Mouse (Mus musculus) 416B (cell line): ENCODE data around the gene Glis3.

ENCODE experiments used
- DNase-seq: peaks from one replicate; pipeline ENCODE4 v3.0.0; 2011; ENCODE audit warnings: low read depth

The Glis3 gene

DNA sequence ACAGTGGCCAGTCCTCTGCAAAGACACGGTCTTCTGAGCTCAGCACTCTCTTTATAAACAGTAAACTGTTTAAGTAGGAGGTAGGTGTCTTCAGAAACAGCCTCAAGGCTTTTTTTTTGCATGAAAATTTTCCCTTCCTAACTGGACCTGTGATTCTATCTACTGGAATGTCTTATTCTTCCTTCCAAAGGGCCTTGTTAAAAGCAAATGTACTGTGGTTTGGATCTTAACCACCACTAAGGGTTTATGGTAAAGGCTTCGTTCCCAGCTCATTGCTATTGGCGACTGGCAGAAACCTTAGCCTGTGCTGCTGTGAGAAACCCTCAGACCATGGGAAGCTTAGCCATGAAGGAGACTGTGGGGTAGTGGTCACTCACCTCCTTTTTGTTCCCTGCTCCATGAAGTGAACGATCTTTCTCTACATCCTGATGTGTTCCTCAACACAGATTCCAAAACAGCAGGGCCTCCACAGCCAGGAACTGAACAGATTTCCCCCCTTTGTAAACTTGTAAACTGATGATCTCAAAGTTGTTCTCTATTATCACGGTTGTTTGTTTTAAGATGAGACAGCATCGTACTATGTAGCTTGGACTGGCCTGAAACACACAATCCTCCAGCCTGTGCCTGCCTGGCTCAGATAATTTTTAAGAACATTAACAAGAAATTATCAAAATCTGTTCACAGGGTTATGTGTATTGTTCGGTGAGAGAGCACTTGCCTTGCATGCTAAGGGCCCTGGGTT is 88.0 kb downstream of the Glis3 start:
- no peak for DNase-seq

DNA sequence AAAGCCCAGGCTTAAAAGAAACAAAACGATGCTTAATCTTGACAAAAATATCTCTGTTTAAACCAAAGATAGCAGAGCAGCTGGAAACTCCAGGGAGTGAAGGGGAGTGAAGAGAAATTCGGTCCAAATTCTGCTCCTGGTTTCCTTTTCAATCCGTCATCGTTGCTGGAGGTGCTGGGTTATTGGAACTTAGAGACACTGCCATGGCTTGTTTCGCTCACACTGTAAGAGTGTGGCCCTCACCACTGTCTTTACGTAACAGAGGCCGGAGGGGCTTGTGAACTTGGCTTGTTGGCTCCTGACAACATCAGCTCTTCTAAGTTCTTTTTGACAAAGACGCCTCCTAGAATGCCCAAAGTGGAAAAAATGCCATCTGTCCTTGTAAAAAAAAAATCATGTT is 99.4 kb downstream of the Glis3 start:
- DNase-seq: no peak

DNA sequence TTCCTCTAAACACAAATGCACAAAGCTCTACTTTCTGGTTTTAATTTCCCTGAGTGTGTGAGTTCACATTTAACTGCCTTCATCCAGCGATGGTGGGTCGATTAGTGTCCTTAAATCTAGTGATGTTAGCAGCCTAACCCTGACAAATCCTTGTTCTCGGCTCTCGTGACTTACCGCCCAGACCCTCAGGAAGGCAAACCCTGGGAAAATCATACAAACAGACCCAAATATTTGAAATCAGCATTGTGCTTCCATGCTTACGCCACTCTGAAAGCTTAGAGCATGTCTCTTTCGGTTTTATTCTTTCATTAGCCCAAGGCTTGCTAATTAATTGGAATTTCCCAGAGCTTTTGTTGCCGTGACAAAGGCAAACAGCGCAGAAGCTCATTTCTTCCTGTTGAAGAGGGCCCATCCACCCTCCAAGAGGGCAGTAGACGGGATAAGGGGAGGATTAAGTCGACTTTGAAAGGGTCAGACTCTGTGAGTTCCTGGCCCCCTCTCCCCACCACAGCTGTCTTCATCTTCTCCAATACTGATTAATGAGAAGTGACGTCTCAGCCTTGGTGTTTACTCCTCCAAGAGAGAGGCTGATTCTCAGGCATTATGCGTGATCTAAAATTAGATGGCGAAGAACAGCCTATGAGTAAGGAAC is 100.0 kb downstream of the Glis3 start:
- DNase-seq: no peak

DNA sequence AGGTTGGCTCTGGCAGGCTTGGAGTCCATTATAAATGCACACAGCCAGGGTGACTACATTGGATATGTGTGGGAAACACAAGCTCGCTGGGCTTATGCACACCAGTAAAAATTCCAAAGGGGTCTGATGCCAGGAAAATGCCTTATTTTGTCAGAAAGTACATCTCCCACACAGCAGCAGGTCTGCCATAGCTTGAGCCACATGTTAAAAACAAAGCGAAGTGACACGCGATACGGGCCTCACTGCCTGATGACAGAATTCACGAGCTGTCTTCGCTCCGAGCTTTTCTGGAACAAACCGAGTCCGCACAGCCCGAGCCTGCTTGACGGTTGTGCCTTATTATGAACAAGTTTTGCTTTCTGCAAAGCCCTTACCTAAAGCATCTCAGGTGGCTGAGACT is 102.9 kb downstream of the Glis3 start:
- DNase-seq: no peak

DNA sequence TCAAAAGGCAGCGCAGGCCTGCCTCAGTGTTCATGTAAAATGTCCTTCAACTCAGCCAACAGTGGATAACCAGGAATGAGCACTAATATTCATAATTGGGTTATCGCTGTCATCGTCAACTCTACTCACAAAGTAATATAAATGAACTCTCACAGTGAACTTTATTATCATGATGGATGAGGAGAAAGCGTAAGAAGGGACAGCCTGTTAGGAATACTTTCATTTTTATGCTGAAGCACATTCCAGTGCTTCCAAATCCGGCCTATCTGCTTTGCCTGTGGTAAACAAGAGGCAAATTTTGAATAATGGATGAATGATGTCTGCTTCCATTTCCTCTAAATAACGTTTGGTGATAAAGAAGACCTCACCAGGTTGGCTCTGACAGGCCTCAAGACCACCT is 103.3 kb downstream of the Glis3 start:
- DNase-seq: no peak

DNA sequence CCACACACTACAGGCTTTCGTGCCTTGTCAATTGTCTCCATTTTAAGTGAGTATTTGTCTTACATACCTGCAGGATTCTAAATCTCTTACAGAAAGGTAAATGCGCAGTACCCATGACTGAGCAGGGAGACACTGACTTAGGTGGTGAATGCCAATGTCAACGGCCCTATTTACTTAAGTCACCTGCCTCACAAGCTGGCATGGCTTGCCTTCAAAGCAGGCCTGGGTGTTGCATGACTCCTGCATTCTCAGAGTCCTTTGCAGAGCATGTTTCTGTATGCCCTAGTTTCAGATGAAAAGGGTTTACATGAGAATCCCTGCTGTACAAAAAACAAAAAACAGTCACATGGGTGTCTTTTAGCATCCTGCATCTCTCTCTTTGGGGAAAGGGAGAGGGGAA is 106.2 kb downstream of the Glis3 start:
- DNase-seq: no peak

DNA sequence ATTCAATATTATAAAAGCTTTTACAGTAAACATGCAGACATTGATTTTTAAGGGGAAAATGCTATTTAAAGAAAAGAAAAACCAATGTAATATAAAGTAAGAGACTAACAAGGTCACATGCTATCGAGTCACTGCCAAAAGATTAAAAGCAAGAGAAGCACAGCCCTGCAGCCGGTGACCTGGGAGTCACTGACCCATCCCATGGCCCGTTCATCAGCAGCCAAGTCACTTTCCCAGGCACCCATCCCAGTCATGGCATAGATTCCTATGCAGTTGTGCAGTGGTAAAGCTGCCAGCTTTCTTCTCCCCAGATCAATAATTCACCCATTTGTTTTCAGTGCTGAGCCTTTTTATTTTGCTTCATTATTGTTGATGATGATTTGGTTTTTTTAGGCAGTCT is 110.0 kb downstream of the Glis3 start:
- DNase-seq: no peak

DNA sequence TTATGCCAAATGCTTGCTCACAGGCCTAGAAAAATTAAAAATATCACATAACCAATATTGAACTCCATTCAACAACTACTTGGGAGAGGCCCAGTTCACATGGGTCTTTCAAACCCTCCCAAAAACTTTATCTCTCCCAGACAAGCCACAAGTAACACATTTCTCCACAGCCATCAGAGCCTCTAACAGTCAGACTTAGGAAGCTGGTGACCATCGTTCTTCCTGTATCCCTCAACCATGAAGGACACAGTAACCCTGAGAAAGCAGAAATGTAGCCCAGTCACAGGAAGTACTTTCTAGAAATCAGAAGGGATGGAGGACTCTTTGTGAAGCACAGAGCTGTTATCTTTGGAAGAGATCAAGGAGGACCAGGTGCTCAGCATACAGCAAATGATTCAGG is 112.8 kb downstream of the Glis3 start:
- peak; percentile 21 for DNase-seq

DNA sequence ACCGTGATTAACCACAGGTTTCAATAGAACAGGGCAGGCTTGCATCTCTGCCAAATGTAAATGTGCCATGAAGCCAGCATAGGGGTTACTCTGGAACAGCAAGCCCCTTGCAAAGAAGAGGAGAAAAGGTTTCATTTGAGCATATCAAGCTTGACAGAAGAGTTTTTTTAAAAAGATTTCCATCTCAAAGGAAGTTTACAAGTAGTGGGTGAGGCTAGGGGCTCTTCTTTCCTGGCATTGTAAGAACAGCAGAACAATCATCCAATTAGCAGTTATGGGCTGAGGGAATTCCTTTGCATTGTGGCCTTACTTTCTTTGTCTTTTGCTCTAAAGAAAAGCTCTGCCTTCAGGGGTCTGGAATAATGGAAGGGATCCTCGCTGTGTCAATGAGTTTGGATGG is 113.3 kb downstream of the Glis3 start:
- no peak for DNase-seq

DNA sequence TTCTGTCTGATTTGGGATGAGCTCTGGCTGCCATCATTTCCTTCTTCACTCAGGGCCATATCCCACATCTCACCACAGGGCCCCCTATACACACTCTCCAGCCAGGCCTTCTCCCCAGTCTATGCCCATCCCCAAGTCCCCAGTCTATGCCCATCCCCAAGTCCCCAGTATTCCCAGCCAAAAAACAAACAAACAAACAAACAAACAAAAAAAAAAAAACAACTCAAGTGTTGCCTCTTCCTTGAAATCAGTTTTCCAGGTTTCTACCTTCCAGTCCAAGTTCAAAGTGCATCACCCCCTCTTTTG is 118.2 kb downstream of the Glis3 start:
- no peak for DNase-seq

DNA sequence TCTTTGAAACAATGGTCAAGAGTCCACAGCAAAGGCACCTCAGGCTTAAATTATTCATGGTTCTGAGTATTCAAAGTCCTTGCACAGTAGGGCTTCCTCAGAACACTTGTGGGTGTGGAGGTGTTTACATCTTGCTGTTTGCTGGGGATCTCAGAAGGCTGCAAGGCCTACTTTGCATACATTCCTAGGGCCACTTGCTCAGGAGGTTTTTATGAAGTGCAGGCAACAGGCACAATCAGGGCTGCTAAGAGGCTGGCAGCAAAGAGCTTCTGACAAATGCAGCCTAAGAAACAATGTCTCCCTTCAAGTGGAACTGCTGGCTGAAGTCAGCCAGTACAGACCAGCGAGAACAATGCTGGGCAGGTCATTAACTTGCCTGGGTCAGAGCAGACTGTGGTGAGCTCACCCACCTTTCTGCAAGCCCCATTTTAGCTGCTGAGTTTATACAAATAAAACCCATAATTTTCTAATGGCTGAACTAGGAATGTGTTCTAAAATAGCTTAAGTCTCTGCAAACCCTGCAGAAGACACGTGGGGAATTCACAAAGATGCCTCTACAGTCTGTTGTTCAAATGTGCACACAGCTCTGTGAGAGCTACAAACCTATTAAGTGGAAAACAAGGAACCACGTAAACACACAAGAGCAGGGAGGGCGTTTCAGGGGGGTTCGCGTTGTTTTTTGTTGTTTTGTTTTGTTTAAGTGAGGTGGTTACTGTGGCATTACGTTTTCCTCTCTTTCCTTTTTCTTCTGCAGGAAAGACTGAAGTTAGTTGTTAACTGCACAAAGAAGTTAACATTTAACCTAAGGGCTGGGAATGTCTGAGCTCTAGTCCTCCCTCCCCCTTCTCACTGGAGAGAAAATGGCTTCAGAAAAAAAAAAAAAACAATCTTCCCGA is 118.8 kb downstream of the Glis3 start:
- no peak for DNase-seq

DNA sequence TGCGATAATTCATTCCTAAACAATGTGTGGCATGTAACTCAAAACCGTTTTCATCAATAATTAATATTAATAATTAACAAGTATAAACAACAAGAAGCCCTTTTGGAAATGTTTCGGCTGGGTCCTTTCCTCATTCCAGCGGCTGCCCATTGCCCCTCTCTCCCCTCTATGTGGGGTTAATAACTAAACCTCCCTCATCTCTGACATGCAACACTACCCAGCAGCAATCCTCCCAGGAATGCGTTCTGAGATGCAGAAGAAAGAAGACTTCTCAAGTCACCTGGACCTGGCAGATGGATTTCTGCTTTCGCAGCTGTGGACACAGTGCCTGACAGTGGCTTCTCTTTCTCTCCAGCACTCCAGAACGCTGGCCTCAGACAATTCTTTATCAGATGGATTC is 120.0 kb downstream of the Glis3 start:
- no peak for DNase-seq

DNA sequence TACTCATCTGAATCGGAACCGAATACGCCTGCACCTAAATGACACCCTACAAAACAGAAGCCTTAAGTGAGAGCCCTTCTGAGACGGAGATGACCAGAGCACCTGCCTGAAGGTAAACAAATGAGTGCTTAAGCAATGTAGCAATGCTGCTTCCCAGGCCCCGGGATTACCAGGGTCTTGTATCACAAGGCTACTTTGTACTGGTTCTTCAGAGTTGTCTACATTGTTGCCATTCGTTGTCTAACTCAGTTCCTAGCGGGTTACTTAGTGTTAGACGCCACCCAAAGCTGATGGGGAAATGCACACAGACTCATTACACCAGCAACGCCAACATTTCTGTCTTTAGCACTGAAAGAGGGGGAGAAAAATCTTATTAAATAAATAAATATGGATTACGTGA is 120.5 kb downstream of the Glis3 start:
- DNase-seq: no peak

DNA sequence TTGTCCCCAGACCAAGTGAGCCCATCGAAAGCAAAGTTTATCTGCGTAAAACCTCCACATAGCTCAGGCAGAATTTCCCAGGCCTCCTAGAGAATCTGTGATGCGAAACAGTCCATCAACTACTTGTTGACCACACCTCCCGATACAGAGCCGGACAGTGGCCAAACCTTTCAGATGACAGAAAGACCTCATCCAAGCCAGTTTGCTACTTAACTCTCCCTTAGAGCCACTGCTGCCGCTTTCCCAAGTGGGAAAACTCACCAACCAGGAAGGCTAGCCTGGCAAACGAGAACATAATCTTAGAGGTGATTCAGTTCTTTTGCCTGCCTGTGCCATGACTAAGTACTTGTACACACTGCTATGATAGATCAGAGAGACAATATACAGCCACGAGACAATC is 121.2 kb downstream of the Glis3 start:
- DNase-seq: no peak

DNA sequence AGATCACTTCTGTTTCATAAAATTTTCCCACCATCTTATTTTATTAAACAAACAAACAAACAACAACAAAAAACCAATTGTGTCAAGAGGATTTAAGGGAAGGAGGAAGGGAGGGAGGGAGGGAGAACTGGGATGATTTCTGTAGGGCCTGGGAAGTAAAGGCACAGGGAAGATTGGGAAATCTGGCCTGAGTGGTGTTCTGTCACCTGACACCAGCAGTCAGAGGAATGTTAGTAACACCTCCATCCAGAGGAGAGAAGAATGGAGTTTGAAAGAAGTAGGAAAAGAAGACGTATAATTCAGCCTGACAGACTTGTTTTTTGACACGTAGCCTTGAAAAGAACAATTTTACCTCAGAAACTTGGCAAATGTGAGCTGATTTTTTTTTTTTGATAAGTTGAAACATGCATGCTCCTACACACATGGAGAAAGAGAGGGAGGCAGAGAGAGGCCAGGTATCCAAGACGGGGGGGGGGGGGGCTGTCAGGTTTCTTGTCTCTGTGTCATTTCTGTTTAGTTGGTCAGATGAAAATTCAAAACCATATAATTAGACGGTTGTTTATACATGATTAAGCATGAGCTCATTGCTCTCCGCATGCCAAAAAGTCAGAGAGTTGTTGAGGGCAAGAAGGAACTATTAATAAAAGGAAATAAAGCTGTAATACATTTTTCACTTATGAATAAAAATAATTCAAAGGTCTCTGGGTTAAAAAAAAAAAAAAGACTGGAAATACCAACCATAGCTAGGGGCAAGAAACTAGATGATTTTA is 122.1 kb downstream of the Glis3 start:
- no peak for DNase-seq

DNA sequence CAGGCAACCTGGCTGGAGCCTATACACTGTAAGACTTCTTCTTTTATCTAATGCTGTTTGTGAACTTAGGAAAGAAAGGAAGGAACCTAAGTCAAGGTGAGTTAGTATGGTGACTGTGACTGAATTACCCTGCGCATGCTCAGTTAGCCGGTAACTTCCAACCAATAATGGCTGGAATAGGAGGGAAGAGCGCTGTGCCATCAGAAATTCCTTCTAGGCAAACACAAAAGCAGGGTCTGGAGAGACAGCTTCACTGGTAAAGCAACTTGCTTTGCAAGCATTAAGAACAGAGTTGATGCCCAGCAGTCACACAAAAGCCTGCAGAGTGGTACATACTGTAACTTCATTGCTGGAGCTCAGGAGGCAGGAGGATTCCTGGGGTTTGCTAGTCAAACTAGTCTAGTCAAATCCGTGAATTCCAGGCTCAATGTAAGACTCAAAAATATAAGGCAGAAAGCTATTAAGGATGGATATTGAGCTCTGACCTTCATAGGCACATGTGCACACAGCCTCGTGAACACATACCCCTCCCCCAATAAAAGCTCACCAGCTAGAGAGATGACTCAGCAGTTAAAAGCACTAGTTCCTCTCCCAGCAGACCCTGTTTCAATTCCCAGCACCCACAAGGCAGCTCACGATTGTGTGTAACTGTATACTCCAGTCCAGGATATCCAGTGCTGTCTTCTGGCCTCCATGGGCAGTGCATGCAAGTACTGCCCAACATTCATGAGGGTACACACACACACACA is 124.5 kb downstream of the Glis3 start:
- no peak for DNase-seq

DNA sequence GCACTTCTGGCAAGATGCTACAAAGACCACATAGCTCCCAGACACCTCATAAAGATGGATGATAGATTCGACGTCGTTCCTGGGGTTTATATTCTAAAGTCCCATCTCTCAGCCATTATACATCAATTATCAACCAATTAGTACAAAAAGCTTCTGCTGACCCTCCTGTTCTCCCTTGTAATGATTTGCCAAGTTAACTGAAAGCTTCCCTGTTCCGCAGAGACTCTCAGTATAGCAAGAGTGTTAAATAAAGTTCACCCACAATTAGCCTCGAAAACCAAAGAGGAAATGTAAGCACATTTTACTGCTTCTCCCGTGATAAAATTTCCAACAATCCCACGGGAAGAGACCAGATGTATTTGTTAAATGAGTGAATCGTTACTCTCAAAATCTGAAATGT is 129.3 kb downstream of the Glis3 start:
- DNase-seq: no peak

DNA sequence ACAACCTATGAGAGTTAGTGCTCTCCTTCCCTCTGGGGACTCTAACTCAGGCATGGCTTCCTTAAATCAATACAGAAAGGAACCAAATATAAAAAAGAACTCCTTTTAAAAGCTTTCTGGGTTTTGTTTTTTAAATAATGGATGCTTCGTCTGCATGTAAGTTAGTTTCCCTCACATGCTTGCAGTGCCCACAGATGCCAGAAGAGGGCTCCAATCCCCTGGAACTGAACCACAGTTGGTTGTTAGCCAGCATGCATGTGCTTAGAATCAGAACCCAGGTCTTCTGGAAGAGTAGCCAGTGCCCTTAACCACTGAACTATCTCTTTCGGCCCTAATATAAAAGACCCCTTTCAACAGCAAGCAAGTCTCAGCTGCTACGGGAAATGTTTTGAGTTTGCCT is 132.9 kb downstream of the Glis3 start:
- peak; percentile 36 for DNase-seq

DNA sequence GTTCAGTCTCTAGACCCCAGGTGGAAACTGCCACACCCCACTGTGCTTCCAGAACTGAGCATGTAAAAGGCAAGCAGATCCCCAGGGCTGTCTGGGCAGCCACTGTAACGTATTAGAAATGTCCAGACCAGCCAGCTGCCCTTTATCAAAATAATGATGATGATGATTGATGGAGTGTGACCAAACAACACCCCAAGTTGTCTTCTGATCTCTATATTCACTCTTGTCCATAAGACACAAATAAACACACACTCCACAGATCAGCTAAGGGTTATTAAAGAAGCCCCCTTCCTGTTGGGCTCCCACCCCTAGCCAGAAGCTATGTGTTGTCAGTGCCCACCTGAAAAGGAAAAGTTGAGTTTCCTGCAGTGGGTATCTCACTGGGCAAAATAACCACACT is 134.4 kb downstream of the Glis3 start:
- no peak for DNase-seq

DNA sequence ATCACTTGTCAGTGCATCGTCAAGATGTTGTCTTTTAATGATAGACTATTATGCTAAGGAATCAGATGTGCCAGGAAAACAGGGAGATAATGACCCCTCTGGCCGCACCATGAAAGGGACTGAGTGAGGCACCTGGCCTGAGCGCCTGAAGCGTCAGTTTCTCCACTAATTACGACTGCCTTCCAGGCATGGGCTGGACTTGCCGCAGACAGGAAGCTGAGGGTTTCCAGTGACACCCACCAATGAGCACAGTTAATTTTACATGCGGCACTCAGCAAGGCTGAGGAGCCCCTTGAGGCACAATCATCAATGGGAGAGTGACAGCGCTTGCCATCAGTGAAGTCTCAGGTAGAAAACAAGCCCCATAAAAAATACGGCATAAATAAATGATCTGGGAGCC is 141.1 kb downstream of the Glis3 start:
- no peak for DNase-seq

DNA sequence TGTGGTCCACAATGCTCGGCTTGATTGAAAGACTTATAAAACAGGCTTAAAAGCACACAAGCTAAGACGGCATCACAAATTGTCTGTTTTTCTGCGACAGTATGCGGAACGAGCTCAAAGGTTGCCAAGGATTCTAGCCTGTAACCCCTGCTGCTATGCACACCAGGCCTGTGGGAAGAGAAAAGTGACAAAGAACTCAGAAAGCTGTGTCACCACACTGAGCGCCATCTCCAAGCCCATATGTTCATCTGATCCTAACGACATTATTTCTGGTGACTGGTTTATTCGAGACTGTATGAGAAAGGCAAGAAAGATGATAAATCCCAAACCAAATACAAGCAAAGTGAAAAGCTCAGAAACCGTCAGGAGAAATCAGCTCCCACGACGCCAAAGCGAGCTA is 144.9 kb downstream of the Glis3 start:
- DNase-seq: no peak

DNA sequence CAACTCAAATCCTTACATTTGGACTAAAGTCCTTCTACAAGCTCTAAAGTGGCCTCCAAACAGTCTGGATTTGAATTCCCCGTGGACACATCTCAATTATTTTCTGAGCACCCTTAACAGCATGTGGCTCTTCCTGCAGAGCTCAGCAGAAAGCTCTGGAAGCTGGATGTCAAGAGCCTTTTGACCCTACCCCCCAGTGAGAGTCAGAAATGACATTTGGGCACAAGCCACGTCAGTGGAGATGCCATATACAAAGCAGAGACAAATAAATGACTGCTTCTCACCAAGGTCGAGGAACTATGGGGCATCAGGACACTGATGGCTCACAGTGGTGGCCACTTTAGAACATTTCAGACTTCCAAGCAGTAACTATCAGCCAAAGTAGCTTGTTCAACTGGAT is 146.3 kb downstream of the Glis3 start:
- DNase-seq: no peak
